Mouse (Mus musculus): ENCODE results near the gene Nfkbiz.

- TF ChIP-seq CTCF (IDR thresholded peaks at IDR 0.05; ENCODE audit: low read depth) (no peak), EP300 (IDR thresholded peaks at IDR 0.05; ENCODE audit: low read depth) (no peak)
Observed at GRCm38 (mm10) chr16:55790326-55790725, 48.4 kb downstream of the Nfkbiz start.

All from liver, embryonic 14.5 days (tissue).